Mouse (Mus musculus): Measurements from ENCODE around the gene Thsd4. TPM values are rescaled to one million over a fixed set of nuclear protein-coding genes. Genes with fewer than 3 reads are reported as not detected.

Thsd4 gene
- 0.06 to 0.10 TPM in 2 of 4 replicates, not detected in the others for total RNA-seq (2023; ENCODE audit: inconsistent age)

GRCm38 (mm10) chr9:60521806-60522264 lies at the start of gene Thsd4:
Gene Thsd4 (minus strand): TSS chr9:60522046.

DNA sequence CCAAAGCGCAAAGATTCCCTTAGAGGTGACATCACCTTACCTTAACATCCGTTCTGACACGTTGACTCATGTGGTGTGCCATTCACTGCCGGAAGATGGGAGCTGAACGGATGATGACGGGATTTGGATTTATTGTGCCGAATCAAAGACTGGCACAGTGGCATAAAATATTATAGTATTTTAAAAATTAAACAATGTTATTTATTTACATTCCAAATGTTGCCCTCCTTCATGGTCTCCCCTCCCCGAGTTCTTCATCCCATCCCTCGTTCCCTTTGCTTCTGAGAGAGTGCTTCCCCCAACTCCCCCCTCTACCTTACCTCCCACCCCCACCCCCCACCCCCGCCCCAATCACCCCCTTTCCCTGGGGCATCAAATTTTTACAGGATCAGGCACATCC lies 561.3 kb downstream of the Thsd4 start, which contains the start of gene Nr2e3:
Gene Nr2e3 (minus strand): TSS at position 101 of the 400 bp plus-strand sequence.

Other genes with a start within 250 kb of the Thsd4 start
- gene Lrrc49, start 166.1 kb upstream of the Thsd4 start, total RNA-seq (2023; ENCODE audit: inconsistent age), result 0.32 to 0.42 TPM (median 0.42 TPM) in 3 of 4 replicates, not detected in the other
- not detected in 4 replicates for gene Larp6, start 190.9 kb upstream of the Thsd4 start, total RNA-seq (2023; ENCODE audit: inconsistent age)